Mouse (Mus musculus) ES-E14 (cell line): ENCODE results near the gene Rab40c.

ENCODE experiments used
- CHD2 ChIP-seq: IDR thresholded peaks from 2 replicates; pipeline ENCODE4 v1.6.1; 2014; ENCODE audit warnings: mild to moderate bottlenecking, low read depth, low read length, inconsistent platforms
- HCFC1 ChIP-seq: IDR thresholded peaks from 2 replicates; pipeline ENCODE4 v1.6.1; 2012; ENCODE audit warnings: low read length, inconsistent platforms, borderline replicate concordance; ENCODE audit not compliant: insufficient read depth
- MAFK ChIP-seq: IDR thresholded peaks from 2 replicates; pipeline ENCODE4 v1.6.1; 2014; ENCODE audit warnings: mild to moderate bottlenecking, low read depth, low read length, inconsistent platforms; ENCODE audit not compliant: insufficient read depth
- ZC3H11A ChIP-seq: IDR thresholded peaks from 2 replicates; pipeline ENCODE4 v1.6.1; 2012; ENCODE audit warnings: low read depth, mild to moderate bottlenecking, inconsistent platforms, low read length, borderline replicate concordance
- ZNF384 ChIP-seq: IDR thresholded peaks from 2 replicates; pipeline ENCODE4 v1.6.1; 2012; ENCODE audit warnings: low read depth, low read length, inconsistent platforms

GRCm38 (mm10) chr17:25907640-25908039, 11.9 kb downstream of the Rab40c start:
- TF ChIP-seq ZC3H11A = no peak
- no peak for TF ChIP-seq HCFC1
- TF ChIP-seq MAFK = no peak
- no peak for TF ChIP-seq ZNF384
- no peak for TF ChIP-seq CHD2
